Mouse (Mus musculus): ENCODE measurements at regions not wholly inside any gene's neighbourhood (a gene's known extent, or its start where the extent isn't known, plus 50 kb on each side); places are given as distances from the start of the nearest gene placed in this dataset.

DNA sequence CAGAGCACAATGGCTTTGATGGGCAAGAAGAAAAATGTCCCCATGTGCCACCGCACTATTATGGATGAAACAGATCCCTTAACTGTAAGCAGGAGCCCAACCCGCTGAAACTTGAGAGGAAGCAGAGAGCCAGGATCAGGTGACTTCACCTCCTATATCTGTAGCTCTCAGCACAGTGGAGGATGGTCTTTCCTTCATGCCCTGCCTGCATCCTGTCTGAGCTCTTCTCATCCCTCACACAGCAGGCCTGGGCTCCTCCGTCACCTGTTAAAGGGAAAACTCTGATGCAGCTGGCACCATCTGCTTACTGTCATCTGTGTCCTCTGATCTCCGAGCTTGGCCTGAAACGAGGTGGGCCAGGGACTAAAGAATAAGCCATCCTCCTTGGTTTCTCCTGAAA, 224.8 kb upstream of the Elac2 start:
- H3K27me3 ChIP-seq (ENCODE audit: insufficient read depth, poor library complexity, severe bottlenecking) = no peaks in the 10 kb centered on the region
- H3K36me3 ChIP-seq = no peaks in the 10 kb centered on the region
- no peak overlapping the region for H3K27ac ChIP-seq
- 54% methylated on average over 5 of the region's 5 CpGs for WGBS
- H3K9me3 ChIP-seq = no peaks in the 10 kb centered on the region
- H3K4me1 ChIP-seq = peaks cover 7% of the 10 kb centered on the region
- DNase-seq (ENCODE audit: low spot score) = no peak
- no peak overlapping the region for H3K4me3 ChIP-seq

- Histone ChIP-seq H3K4me1 (peaks cover 7% of the 10 kb centered on the region), H3K36me3 (no peaks in the 10 kb centered on the region), H3K9me3 (no peaks in the 10 kb centered on the region), H3K4me3 (no peak overlapping the region), H3K27me3 (ENCODE audit: insufficient read depth, poor library complexity, severe bottlenecking) (no peaks in the 10 kb centered on the region), H3K27ac (no peak overlapping the region)
- 89% methylated on average over 1 of the region's 1 CpGs for WGBS
- DNase-seq (ENCODE audit: low spot score) = no peak
These were observed 223.3 kb upstream of the Elac2 start for GRCm38 (mm10) chr11:64755563-64755962.

DNA sequence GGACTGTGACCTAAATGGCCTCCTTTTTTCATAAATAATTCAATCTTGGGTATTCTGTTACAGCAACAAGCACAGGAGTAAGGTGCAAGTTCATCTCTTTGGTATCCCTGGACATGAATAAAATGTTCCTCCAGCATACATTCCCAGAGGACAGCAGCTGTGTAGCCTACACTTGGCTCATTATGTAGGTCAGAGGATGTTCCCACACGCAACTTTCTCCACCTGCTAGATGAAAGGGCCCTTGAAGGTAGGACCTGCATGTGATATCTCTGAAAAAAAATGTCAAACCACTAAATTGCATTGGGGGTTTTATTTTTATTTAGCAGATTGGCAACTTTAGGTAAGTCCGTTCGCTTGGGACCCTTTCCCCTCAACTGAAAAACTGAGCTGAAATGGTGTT, 218.2 kb upstream of the Elac2 start:
- no peaks in the 10 kb centered on the region for H3K9me3 ChIP-seq
- H3K4me3 ChIP-seq = no peak overlapping the region
- H3K36me3 ChIP-seq = no peaks in the 10 kb centered on the region
- no peaks in the 10 kb centered on the region for H3K4me1 ChIP-seq
- H3K27me3 ChIP-seq (ENCODE audit: insufficient read depth, poor library complexity, severe bottlenecking) = no peaks in the 10 kb centered on the region
- H3K27ac ChIP-seq = no peak overlapping the region
- WGBS = 80% methylated on average over 3 of the region's 3 CpGs
- no peak for DNase-seq (ENCODE audit: low spot score)

DNA sequence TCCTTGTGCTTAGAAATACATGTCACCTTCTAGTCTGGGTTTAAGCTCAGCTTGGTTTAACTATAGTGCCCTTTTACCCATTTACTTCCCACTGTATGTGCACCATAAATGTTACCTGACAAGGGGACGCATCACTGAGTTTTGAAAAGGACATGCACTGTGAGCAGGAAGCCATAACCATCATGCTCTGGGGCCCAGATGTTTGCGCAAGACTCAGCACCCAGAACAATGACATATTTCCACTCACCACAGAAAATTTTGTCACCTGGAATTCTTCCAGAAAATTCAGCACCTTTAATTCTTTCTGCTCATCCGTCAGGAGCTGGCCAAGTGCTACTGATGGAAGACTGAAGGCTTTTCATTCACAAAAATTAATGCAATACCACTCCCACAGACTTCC, 216.1 kb upstream of the Elac2 start:
- Histone ChIP-seq H3K4me3 (no peak overlapping the region), H3K36me3 (no peaks in the 10 kb centered on the region), H3K27me3 (ENCODE audit: insufficient read depth, poor library complexity, severe bottlenecking) (no peaks in the 10 kb centered on the region), H3K27ac (no peak overlapping the region), H3K9me3 (no peaks in the 10 kb centered on the region), H3K4me1 (no peaks in the 10 kb centered on the region)
- DNase-seq (ENCODE audit: low spot score) = no peak
- 89% methylated on average over 3 of the region's 3 CpGs for WGBS

GRCm38 (mm10) chr11:64764056-64764455, 214.8 kb upstream of the Elac2 start:
- Histone ChIP-seq H3K36me3 (no peaks in the 10 kb centered on the region), H3K4me3 (no peak overlapping the region), H3K27ac (no peak overlapping the region), H3K9me3 (no peaks in the 10 kb centered on the region), H3K4me1 (no peaks in the 10 kb centered on the region), H3K27me3 (ENCODE audit: insufficient read depth, poor library complexity, severe bottlenecking) (no peaks in the 10 kb centered on the region)
- 68% methylated on average over 6 of the region's 6 CpGs for WGBS
- DNase-seq (ENCODE audit: low spot score) = no peak

GRCm38 (mm10) chr11:64776691-64777090, 202.1 kb upstream of the Elac2 start:
- no peaks in the 10 kb centered on the region for H3K36me3 ChIP-seq
- no peaks in the 10 kb centered on the region for H3K27me3 ChIP-seq (ENCODE audit: insufficient read depth, poor library complexity, severe bottlenecking)
- no peaks in the 10 kb centered on the region for H3K9me3 ChIP-seq
- H3K4me1 ChIP-seq = 0 out of 2 replicates have a peak, but pooled peaks cover 4% of the 10 kb centered on the region
- no peak overlapping the region for H3K27ac ChIP-seq
- WGBS = 90% methylated on average over 5 of the region's 5 CpGs
- no peak for DNase-seq (ENCODE audit: low spot score)
- H3K4me3 ChIP-seq = no peak overlapping the region

GRCm38 (mm10) chr11:64800246-64801121, 178.4 kb upstream of the Elac2 start:
- Histone ChIP-seq H3K4me3 (no peak overlapping the region), H3K9me3 (no peaks in the 10 kb centered on the region), H3K27ac (no peak overlapping the region), H3K4me1 (0 out of 2 replicates have a peak, but pooled peaks cover 4% of the 10 kb centered on the region), H3K36me3 (no peaks in the 10 kb centered on the region), H3K27me3 (ENCODE audit: insufficient read depth, poor library complexity, severe bottlenecking) (no peaks in the 10 kb centered on the region)
- WGBS = 68% methylated on average over 21 of the region's 21 CpGs
- no peak for DNase-seq (ENCODE audit: low spot score)

DNA sequence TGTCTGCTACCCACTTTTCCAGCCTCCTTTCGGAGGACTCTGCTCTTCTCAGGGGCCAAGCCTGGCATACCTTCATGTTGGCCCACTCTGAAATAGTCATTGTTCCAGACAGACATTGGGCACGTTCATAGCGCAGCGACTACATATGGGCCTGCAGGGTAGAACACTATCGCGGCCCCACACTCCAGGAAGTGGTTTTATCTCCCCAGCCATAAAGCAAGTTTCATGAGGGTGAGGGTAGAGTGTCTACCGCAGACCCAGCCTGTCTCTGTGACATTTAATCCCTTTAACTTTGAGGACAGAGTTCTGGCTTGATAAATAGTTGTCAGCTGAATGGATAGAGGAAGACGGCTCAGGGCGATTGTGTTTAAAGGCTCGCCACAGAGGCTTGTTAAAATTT, 177.5 kb upstream of the Elac2 start:
- WGBS = 47% methylated on average over 10 of the region's 10 CpGs
- Histone ChIP-seq H3K4me1 (0 out of 2 replicates have a peak, but pooled peaks cover 4% of the 10 kb centered on the region), H3K4me3 (no peak overlapping the region), H3K9me3 (no peaks in the 10 kb centered on the region), H3K36me3 (no peaks in the 10 kb centered on the region), H3K27me3 (ENCODE audit: insufficient read depth, poor library complexity, severe bottlenecking) (no peaks in the 10 kb centered on the region), H3K27ac (no peak overlapping the region)
- no peak for DNase-seq (ENCODE audit: low spot score)

GRCm38 (mm10) chr11:64805567-64805966, 173.3 kb upstream of the Elac2 start:
- Histone ChIP-seq H3K9me3 (no peaks in the 10 kb centered on the region), H3K36me3 (no peaks in the 10 kb centered on the region), H3K27me3 (ENCODE audit: insufficient read depth, poor library complexity, severe bottlenecking) (no peaks in the 10 kb centered on the region), H3K27ac (no peak overlapping the region), H3K4me3 (no peak overlapping the region), H3K4me1 (0 out of 2 replicates have a peak, but pooled peaks cover 4% of the 10 kb centered on the region)
- no peak for DNase-seq (ENCODE audit: low spot score)
- WGBS = 87% methylated on average over 3 of the region's 3 CpGs

DNA sequence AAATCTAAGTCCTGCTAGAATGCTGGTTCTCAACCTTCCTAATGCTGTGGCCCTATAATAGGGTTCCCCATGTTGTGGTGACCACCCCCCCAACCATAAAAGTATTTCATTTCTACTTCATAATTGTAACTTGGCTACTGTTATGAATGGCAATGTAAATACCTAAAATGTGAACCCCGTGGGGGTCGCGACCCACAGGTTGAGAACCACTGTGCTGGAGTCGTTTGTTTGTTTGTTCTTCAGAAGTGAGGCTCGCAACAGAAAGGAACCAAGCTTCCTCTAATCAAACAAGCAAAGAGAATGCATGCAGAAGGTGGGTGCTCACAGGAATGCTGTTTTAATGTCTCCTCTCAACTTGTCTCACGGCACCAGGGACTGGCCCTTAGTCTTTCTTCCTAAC, 166.4 kb upstream of the Elac2 start:
- H3K36me3 ChIP-seq = no peaks in the 10 kb centered on the region
- H3K27ac ChIP-seq = no peak overlapping the region
- no peaks in the 10 kb centered on the region for H3K9me3 ChIP-seq
- no peak overlapping the region for H3K4me3 ChIP-seq
- no peaks in the 10 kb centered on the region for H3K4me1 ChIP-seq
- WGBS = 75% methylated on average over 6 of the region's 6 CpGs
- H3K27me3 ChIP-seq (ENCODE audit: insufficient read depth, poor library complexity, severe bottlenecking) = no peaks in the 10 kb centered on the region
- no peak for DNase-seq (ENCODE audit: low spot score)

- Histone ChIP-seq H3K4me3 (no peak overlapping the region), H3K27ac (no peak overlapping the region), H3K4me1 (peaks cover 26% of the 10 kb centered on the region), H3K36me3 (no peaks in the 10 kb centered on the region), H3K27me3 (ENCODE audit: insufficient read depth, poor library complexity, severe bottlenecking) (no peaks in the 10 kb centered on the region), H3K9me3 (no peaks in the 10 kb centered on the region)
- WGBS = 85% methylated on average over 5 of the region's 5 CpGs
- no peak for DNase-seq (ENCODE audit: low spot score)
These were observed 149.4 kb upstream of the Elac2 start for GRCm38 (mm10) chr11:64829429-64829828.

GRCm38 (mm10) chr11:64832453-64832852, 146.4 kb upstream of the Elac2 start:
- Histone ChIP-seq H3K9me3 (no peaks in the 10 kb centered on the region), H3K27me3 (ENCODE audit: insufficient read depth, poor library complexity, severe bottlenecking) (no peaks in the 10 kb centered on the region), H3K27ac (0 out of 2 replicates have a peak overlapping the region, but pooled peaks have one; percentile 79), H3K4me3 (no peak overlapping the region), H3K4me1 (peaks cover 28% of the 10 kb centered on the region), H3K36me3 (no peaks in the 10 kb centered on the region)
- 43% methylated on average over 5 of the region's 5 CpGs for WGBS
- no peak for DNase-seq (ENCODE audit: low spot score)

DNA sequence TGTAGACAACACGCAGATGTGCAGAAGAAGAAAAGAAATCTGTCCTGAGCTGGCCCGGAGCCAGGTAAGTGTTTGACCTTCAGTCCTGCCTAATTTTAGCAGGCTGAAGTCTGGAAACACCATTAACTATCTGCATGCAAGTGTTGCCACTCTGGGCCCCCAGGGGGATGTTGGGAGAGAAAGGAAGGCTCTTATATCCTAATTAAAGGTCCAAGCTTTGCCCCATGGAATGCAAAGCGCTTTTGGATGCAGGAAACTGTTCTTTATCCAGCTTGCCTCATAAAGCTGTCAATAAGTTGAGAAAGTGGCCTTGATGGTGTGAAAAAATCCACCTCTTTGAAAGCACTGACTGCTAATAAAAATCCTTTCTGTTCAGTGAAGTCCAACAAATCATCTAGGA, 145.1 kb upstream of the Elac2 start:
- 32% methylated on average over 3 of the region's 3 CpGs for whole genome bisulfite sequencing
- Histone ChIP-seq H3K27me3 (ENCODE audit: insufficient read depth, poor library complexity, severe bottlenecking) (no peaks in the 10 kb centered on the region), H3K36me3 (no peaks in the 10 kb centered on the region), H3K9me3 (no peaks in the 10 kb centered on the region), H3K4me3 (no peak overlapping the region), H3K4me1 (peaks cover 28% of the 10 kb centered on the region), H3K27ac (peak overlapping the region; percentile 79)
- DNase-seq (ENCODE audit: low spot score) = no peak

- WGBS = 77% methylated on average over 8 of the region's 8 CpGs
- H3K27me3 ChIP-seq (ENCODE audit: insufficient read depth, poor library complexity, severe bottlenecking) = no peaks in the 10 kb centered on the region
- no peak overlapping the region for H3K27ac ChIP-seq
- H3K4me3 ChIP-seq = no peak overlapping the region
- H3K9me3 ChIP-seq = no peaks in the 10 kb centered on the region
- peaks cover 28% of the 10 kb centered on the region for H3K4me1 ChIP-seq
- no peak for DNase-seq (ENCODE audit: low spot score)
- no peaks in the 10 kb centered on the region for H3K36me3 ChIP-seq
These were observed 142.1 kb upstream of the Elac2 start for GRCm38 (mm10) chr11:64836771-64837170.
